Mouse (Mus musculus) spleen, embryonic (tissue): ENCODE results near the gene Ing2.

ENCODE experiments used
- CTCF ChIA-PET: fragments of 350-600 bp; sonication (Branson Sonifier 250); formaldehyde crosslinking; loops from one replicate; lab custom pipeline; 2022; lab: Charles Lee

Gene Ing2

DNA sequence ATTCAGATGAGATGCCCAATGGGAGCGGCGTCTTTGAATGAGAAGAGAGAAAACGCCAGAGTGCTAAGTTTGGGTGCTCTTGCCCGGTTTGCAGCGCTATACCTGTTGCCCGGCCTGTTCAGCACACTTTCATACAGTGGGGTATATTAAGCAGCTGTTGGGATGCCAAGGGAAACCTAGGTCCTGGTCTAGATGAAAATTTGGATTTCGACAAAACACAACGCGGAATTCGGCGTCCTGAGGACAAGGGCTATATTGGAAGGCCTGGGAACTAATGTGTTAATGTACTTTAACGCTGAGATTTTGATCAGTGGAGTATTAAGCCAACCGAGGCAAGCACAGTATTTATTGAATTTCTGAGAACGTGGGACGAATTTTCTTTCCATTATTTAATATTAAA lies 868 bp upstream of the Ing2 start:
- CTCF ChIA-PET, result interaction anchor here (0.6 to 1.2 kb wide), 2 partner anchors 13 to 14 kb away, joined by 13 to 27 read pairs; no protein-coding TSS in a partner anchor

DNA sequence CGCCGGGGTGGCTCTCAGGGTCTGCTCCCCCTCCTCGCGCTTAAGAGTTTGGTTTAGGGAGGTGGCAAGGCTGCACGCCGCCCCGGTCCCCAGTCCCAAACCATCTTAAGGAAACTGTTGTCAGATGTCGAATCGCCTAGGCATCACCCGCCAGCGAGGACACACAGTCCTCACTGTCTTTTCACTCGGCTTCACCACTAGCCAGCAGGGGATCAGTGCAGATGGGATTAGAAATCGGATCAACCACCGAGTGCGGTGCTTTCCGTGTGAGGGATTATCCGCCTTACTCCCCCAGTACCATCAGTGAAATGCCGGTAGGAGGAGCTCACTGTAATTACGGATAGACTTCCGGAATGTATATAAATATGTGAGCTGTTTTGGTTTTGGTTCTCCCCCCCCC lies 430 bp upstream of the Ing2 start:
- CTCF ChIA-PET, result interaction anchor here (0.6 to 1.2 kb wide), 2 partner anchors 12 to 15 kb away, joined by 13 to 27 read pairs; no protein-coding TSS in a partner anchor

DNA sequence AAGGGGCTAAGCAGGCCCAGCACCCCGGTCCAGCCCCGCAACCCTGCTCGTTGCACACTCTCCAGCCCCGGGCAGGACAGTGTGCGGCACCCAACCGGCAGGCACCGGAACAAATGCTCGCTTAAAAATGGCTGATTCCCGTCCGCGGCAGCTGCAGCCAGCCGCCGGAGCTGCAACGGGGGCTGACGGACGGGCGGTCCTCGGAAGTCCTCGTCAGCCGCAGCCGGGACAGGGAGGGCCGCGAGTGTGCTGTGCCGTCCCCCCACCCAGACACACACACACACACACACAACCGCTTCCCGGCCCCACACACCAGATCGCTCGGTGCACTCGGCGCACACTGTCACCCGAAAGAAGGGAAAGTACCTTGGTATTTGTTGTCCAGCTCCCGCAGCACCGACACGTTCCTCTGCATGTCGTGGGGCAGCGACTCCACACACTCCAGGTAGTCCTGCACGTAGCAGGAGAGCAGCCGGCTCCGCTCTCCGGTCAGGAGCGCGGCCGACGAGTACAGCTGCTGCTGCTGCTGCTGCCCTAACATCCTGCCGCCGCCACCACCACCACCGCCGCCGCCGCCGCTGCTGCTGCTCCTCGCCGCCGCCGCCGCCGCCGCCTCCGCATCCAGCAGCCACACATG lies 1.1 kb downstream of the Ing2 start:
- CTCF ChIA-PET, result no interaction called here

DNA sequence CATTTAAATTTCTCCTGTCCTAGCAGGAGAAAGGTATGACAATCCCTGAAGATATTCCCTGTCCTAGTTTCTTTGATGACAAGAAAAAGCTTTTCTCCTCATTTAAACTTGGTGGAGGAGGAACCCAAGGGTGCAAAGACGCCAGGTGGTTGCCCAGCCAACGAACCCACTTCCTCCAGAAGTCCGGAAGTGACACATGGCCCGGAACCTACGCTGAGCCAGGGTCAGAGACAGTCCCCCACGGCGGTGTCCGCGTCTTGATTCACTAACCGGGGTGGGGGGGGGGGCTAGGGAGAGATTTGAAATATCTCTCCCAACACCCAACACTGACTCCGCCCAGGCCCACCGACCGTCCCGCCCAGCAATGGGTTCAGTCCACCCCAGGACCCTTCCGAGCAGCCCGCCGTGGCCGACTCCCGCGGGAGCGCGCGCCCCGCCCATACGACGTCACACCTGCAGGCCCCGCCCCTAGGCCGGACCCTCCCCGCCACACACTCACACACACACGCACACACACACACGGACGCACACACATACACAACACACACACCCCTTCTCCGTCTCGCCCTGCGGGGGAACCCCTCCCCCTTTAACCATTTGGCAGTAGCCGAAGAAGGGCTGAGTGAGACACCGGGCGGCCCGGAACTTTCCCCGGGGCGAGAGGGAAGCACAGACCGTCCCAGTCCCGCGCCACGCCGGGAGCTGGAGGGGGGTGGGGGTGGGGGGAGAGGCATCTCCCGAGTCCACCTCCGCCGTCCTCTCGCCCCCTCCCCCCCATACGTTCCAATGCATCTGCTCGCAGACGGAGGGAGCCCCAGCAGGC lies 1.8 kb downstream of the Ing2 start:
- CTCF ChIA-PET, result no interaction called here

DNA sequence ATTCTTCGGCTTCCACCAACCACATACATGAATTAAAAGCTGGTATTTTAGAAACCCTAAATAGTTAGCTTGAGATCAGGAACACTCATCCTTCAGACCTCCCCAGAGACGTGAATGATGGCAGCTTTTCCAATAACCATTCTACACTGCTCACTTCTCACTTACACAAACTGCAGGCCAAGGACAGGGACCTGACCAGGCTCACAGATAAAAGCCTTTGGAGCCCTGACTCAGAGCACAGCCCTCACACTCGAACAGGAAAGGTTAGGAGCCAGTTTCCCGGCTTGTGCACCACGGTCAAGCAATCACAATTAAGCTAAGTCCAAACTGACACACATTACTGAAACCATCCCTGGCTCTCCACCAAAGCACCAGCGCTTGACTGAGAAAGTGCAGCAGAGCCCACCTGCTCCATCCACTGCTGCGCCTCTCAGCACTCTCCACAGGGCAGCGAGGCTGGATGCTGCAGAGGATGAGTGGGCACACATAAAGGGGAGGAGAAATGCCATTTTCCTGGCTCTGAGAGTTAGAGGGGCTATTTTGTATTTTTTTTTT lies 11.0 kb downstream of the Ing2 start:
- CTCF ChIA-PET, result no interaction called here

DNA sequence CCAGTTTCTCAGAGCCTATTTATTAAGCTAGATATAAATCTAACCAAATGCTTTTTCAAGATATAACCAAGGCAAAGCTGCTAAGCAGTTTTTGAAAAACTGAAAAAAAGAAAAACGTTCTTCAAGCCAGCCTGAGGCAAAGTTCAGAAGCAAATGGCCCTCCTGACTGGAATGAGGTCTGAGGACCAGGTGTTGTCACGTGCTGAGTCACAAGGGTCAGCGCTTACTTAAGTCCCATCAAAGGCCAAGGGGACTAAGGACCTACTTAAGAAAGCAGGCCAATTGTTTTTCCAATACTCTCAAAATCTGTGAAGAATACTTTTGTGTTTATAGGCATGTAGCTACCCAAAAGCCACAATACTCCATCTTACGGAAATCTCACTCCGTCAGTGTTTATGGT lies 12.2 kb downstream of the Ing2 start:
- CTCF ChIA-PET, result interaction anchor here (0.7 kb wide), 1 partner anchor 13 kb away, joined by 27 read pairs; no protein-coding TSS in a partner anchor

DNA sequence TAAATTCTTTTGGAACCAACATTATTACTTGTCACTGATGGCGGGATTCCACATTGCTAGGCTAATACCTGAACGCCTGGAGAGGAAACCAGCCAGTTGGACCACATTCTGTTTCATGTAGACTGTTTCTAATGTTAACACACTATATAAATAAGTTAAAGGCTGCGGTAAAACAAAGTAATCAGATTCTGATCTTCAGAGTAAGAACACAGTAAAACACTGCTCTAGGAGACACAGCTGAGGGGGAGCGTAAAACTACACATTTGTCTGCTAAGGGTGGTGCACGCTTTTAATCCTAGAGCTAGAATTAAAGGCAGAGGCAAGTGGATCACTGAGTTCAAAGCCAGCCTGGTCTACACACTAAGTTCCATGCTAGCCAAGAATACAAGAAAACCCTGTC lies 12.6 kb downstream of the Ing2 start:
- CTCF ChIA-PET, result no interaction called here

DNA sequence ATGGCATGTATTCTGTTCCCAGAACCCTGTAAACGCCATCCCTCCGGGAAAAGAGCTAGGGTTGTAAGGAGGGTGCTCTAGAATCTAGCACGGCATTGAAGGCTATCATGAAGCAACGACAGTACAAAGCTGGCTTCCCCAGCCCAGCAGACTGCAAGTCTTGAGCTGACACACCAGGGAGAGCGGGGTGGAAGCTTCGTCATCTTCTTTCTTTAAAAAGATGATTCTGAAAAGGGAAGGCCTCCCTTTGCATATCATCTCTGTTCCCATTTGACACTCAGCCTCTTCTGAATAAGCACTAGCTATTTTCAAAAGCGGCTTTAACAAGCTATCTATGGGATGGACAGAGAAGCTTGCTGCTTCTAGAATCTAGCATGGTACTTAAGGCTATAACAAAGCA lies 15.0 kb downstream of the Ing2 start:
- CTCF ChIA-PET, result no interaction called here

DNA sequence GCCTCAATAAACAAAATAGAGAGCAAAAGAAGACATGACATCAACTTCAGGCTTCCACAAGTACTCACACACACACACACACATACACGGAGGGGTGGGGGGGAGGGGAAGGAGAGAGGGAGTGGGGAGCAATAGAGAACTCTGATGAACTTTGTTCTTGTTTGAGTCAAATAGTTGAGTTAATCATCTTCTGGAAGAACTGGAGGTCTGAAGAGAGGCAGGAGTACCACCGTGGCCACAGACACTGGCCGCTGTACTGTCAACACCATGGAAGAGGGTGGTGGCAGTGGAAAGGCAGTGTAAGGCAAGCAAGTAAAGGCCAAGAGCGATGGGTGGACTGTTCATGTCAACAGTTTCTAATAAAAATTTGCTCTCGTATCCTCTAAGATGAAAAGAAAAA lies 15.9 kb downstream of the Ing2 start:
- CTCF ChIA-PET, result no interaction called here

DNA sequence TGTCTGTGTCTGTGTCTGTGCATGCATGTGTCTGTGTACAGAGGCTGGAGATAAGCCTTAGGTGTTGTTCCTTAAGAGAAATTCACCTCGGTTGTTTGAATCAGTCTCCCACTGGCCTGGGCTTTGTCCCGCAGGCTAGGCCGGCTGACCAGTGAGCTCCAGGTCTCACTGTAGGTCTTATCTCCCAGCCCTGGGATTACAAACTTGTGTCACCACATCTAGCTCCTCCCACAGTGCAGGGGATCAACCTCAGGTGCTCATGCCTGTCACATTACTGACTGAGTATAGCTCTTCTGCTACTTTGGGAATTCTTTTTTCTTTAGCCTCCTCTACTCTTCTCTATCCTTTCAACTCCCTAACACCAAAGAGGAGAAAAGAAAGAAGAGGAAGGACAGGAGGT lies 20.9 kb downstream of the Ing2 start:
- CTCF ChIA-PET, result no interaction called here

DNA sequence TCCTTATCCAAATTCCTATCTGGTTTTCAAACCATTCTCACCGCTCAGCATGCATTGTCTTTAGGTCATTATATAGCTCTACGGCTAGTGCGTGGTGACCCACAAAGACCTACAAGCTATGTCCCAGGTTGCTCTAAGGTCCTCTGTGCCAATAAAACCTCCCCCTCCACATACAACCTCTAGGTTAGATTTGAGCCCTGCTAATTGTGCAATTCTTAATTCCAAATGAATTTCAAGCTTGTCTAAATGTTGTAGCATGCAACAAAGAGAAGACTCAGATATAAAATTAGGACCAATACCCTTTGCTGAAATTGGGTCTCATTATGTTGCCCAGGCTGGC lies 22.6 kb downstream of the Ing2 start:
- CTCF ChIA-PET, result no interaction called here

DNA sequence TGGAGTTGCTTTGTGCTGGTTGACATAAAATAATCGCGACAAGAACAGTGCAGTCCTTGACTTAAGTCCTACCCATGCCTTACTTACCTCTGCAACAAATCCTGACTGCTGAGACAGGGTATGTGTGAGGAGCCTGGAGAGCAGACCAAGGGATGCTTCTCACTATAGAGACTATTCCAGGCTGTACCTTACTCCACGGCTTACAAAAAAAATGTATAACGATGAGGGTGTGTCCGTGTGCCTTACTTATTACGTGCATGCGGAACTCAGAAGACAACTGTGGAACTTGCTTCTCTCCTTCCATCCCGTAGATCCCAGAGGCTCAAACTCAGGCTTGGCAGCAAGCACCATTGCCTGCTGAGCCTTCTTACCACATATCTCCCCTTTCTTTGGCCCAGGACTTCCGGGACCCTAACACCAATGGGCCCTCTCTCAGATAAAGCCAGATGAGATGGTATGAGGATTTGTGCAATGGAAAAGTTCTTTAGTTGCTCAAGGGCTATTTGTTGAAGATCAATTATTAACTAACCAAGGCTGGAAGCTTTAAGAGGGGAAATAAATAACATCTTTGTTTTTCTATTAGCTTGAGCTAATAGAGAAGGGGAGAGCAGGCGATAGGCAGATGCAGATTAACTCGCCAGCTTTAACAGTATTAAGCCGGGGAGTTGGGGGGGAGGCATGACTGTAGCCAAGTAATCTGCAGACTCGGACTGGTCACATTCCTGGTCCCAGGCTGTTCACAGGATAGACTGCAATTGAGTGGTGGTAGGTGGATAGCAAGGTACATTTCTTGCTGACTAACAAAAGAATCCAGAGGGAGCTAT lies 23.2 kb downstream of the Ing2 start:
- CTCF ChIA-PET, result no interaction called here

DNA sequence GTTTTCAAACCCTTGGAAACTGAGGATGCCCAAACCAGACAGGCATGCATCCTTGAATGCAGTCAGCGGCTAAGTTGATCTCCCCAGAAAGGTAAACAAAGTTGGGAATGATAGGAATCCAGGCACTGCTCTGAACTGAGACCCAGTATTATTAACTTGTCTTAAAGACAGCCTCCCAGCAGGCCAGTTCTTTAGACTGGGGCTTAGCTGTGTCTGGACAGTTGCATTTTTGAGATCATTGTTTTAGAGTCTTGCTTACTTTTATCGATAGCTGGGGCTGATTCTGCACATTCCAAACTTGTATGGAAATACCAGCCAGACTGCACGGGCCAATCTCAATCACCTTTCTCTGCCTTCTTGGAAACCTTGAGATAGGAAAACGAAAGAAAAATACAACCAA lies 24.5 kb downstream of the Ing2 start:
- CTCF ChIA-PET, result no interaction called here

DNA sequence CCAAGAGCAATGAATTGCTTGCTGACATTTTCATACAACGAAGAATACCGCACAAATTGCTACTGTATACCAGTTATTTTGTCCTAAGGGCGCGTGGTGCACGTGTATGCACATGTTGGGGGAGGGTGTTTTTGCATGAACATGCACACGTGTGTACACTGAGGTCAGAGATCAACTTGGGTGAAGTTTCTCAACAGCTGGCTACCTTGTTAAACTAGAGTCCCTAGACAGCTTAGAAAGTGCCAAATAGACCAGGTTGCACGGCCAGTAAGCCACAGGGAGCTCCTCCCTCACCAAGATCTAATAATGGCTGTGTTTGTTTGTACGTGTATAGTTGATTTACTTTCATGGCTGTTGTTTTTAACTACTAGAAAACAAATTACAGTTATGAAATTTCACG lies 25.8 kb downstream of the Ing2 start:
- CTCF ChIA-PET, result no interaction called here

DNA sequence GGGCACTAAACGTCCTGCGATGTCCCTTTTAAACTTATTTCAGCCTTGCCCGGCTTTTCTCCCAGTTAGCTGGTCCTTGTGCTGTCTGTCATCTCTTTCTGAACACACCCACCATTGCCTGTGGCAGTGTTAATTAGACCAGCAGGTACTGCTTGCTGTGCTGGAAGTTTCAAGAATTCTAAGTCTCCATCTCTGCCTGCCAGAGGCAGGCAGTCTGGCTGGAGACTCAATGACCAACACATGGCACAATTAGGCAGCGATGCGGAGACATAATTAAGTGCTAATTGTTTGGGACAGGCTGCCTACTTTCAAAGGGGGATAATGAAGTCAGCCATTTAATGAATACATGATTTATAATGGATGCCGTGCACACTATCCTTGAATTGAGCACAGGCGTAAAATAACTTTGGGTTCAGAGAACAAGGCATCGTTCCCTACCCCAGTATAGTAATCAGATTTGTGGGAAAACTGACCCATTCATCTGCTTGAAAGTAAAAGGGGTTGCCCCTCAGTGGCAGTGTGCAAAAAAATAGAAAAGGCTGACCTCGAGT lies 32.8 kb downstream of the Ing2 start:
- CTCF ChIA-PET, result no interaction called here

DNA sequence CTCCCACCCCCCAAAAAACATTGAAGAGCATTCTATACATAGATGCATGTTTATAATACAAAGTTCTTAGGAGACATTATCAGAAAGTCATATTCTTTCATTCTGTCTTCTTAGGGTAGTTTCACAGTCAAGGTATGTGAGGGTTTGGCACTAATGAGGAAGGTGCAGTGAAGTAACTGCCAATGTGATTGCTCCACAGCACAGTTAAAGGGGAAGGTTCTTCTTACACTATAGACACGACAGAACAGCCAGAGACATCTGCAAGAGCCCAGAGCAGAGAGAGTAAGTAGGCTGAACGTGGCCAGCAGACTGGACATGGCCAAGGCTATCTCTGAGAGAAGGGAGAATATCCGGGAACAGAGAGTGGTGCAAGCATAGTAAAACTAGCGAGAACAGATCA lies 38.2 kb downstream of the Ing2 start:
- CTCF ChIA-PET, result interaction anchor here (0.5 kb wide), 1 partner anchor 34 kb away, joined by 3 read pairs; no protein-coding TSS in a partner anchor

DNA sequence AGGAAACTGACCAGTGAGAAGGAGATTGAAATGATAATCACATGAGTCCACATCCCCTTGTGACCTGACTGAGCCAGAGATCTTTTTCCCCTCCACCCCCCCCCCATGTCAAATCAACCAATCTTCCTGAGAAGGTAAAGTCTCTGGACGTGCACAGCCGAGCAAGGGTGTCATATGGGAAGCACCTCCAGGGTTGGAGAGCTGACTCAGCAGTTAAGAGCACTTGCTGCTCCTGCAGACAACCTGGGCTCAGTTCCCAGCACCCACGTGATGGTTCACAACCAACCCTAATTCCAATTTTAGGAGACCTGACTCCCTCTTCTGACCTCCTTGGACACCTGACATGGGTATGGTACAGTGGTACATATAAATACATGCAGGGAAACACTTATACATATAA lies 39.3 kb downstream of the Ing2 start:
- CTCF ChIA-PET, result no interaction called here

DNA sequence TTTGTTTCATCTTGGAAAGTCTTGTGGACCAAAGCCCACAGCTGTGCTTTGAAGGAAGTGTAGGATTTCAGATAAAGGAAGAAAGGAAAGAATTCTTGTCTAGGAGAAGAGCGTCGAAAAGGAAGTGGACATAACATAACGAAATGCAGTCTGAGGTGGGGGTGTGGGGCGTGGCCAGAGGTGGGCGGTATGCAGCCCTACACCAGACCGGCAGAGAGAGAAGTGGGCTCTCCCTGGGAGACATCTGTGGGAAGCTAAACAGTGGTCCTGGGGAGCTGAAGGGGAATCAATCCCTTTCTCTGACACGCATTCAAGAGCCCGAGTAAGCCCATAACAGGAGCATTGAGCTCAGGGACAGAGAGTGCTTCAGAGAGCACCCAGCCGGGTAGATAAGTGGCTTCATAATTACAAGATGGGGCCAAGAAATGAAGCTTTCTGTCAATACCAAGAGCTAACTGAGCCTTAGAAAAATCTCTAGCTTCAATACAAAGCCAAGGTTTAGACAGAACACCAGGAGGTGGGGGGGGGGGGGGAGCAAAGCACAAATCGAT lies 40.5 kb downstream of the Ing2 start:
- CTCF ChIA-PET, result interaction anchor here (0.6 kb wide), 1 partner anchor 16 kb away, joined by 5 read pairs; no protein-coding TSS in a partner anchor

DNA sequence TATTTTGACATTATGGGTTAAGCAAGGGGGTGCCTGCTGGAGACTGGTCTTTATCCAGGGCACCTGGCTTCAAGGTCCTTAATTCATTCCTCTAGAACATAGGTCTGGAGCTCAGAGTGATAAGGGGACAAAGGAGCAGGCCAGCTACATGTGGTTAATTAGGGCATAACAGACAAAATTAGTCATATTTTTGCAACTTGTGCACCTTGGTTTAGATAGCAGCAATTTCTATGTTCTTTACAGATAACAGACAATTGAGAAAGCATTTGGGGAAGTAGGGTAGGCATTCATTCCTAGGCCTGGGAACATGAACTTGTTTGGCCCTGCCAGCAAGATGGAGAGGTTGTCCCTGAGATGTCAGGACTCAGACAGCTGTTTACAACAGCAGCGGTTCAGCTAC lies 54.2 kb downstream of the Ing2 start:
- CTCF ChIA-PET, result no interaction called here
